Comparison of ENCODE assay signal across 30 mouse cellular contexts in genomic region chr17:57283906-57284305, GRCm38 (mm10). TPM values are rescaled to one million over a fixed set of nuclear protein-coding genes. Genes with fewer than 3 reads are reported as not detected.
A peak's percentile ranks its signal among the peaks of the same experiment; 100 is the strongest.
DNase-seq lines count a peak whose midpoint lies in the region; ATAC-seq and TF ChIP-seq lines count a peak whose summit lies in the region.
"Had no signal": no experiment of that assay in that cellular context is flagged by ENCODE, and none has a peak within 500 bp of the region (broad histone marks: within the 10 kb centered on the region; RNA-seq: fewer than 3 reads in every experiment).

No protein-coding gene starts in this region.

- 71% methylated on average over 5 of the region's 5 CpGs for WGBS in intestine, postnatal 0 days
- 72% methylated on average over 5 of the region's 5 CpGs for WGBS in intestine, embryonic 16.5 days

- H3K4me1 ChIP-seq in intestine, postnatal 0 days (replicated peaks; ENCODE audit: control insufficient read depth, insufficient read depth, low read length), result no peaks in the 10 kb centered on the region
- H3K4me1 ChIP-seq in intestine, embryonic 16.5 days (ENCODE audit: control insufficient read depth, insufficient read depth, low read length), result no peaks in the 10 kb centered on the region
- peaks cover 96% of the 10 kb centered on the region for H3K4me1 ChIP-seq in megakaryocyte, embryonic 14.5 days
- H3K4me1 ChIP-seq: embryonic facial prominence, embryonic 10.5 days; embryonic facial prominence, embryonic 15.5 days; forebrain, embryonic 12.5 days; heart, embryonic 12.5 days; hindbrain, embryonic 13.5 days; limb, embryonic 15.5 days; midbrain, embryonic 12.5 days; stomach, embryonic 15.5 days had no signal

- no peaks in the 10 kb centered on the region for H3K9me3 ChIP-seq in intestine, postnatal 0 days (ENCODE audit: control insufficient read depth)
- no peaks in the 10 kb centered on the region for H3K9me3 ChIP-seq in intestine, embryonic 16.5 days (ENCODE audit: control insufficient read depth, low read length)
- H3K9me3 ChIP-seq in megakaryocyte, embryonic 14.5 days, result no peaks in the 10 kb centered on the region
- H3K9me3 ChIP-seq: embryonic facial prominence, embryonic 10.5 days; embryonic facial prominence, embryonic 15.5 days; forebrain, embryonic 12.5 days; heart, embryonic 12.5 days; hindbrain, embryonic 13.5 days; limb, embryonic 10.5 days; limb, embryonic 15.5 days; liver, embryonic 15.5 days; midbrain, embryonic 12.5 days; stomach, embryonic 15.5 days had no signal

- TF ChIP-seq CTCF in intestine, postnatal 0 days (IDR thresholded peaks at IDR 0.05; ENCODE audit: low read depth), result peak; percentile 48

- no peak overlapping the region for H3K27ac ChIP-seq in intestine, postnatal 0 days (ENCODE audit: low read depth, low read length)
- no peak overlapping the region for H3K27ac ChIP-seq in intestine, embryonic 16.5 days (ENCODE audit: low read length)
- H3K27ac ChIP-seq: embryonic facial prominence, embryonic 10.5 days; embryonic facial prominence, embryonic 15.5 days; forebrain, embryonic 12.5 days; hindbrain, embryonic 13.5 days; limb, embryonic 10.5 days; limb, embryonic 15.5 days; liver, embryonic 15.5 days; midbrain, embryonic 12.5 days; stomach, embryonic 15.5 days had no signal

- no peak for ATAC-seq in intestine, postnatal 0 days
- ATAC-seq in intestine, embryonic 16.5 days, result no peak
- no peak for ATAC-seq in megakaryocyte, adult 5-6 weeks (ENCODE audit: poor library complexity, severe bottlenecking)
- ATAC-seq: forebrain, postnatal 0 days had no signal

- no peaks in the 10 kb centered on the region for H3K36me3 ChIP-seq in intestine, postnatal 0 days (ENCODE audit: control insufficient read depth, insufficient read depth)
- H3K36me3 ChIP-seq in intestine, embryonic 16.5 days (ENCODE audit: control insufficient read depth, insufficient read depth, low read length), result no peaks in the 10 kb centered on the region
- peaks cover 86% of the 10 kb centered on the region for H3K36me3 ChIP-seq in megakaryocyte, embryonic 14.5 days (replicated peaks; ENCODE audit: low read length)
- H3K36me3 ChIP-seq: embryonic facial prominence, embryonic 10.5 days; embryonic facial prominence, embryonic 15.5 days; forebrain, embryonic 12.5 days; heart, embryonic 12.5 days; hindbrain, embryonic 13.5 days; limb, embryonic 10.5 days; limb, embryonic 15.5 days; midbrain, embryonic 12.5 days; stomach, embryonic 15.5 days had no signal

- H3K4me2 ChIP-seq in intestine, postnatal 0 days (replicated peaks; ENCODE audit: low read depth), result no peak overlapping the region
- H3K4me2 ChIP-seq in intestine, embryonic 16.5 days (ENCODE audit: low read depth, low read length), result no peak overlapping the region
- H3K4me2 ChIP-seq: embryonic facial prominence, embryonic 15.5 days; forebrain, embryonic 12.5 days; heart, embryonic 12.5 days; hindbrain, embryonic 13.5 days; limb, embryonic 15.5 days; liver, embryonic 15.5 days; lung, embryonic 14.5 days; midbrain, embryonic 12.5 days; stomach, embryonic 15.5 days had no signal

- H3K27me3 ChIP-seq in intestine, postnatal 0 days (replicated peaks; ENCODE audit: control insufficient read depth, insufficient read depth, low read length), result no peaks in the 10 kb centered on the region
- no peaks in the 10 kb centered on the region for H3K27me3 ChIP-seq in intestine, embryonic 16.5 days (replicated peaks; ENCODE audit: control insufficient read depth, insufficient read depth, low read length)
- no peaks in the 10 kb centered on the region for H3K27me3 ChIP-seq in megakaryocyte, embryonic 14.5 days (replicated peaks)
- H3K27me3 ChIP-seq: stomach, embryonic 15.5 days had no signal

- peak; percentile 51 for DNase-seq in induced T-regulatory cell, adult 2 months (ENCODE audit: low read depth)
- DNase-seq in adrenal gland, postnatal 36 days, result no peak
- DNase-seq in urinary bladder, postnatal 4 days (ENCODE audit: low spot score in 2 of 2), result no peak
- no peak for DNase-seq in gastrocnemius, postnatal 4 days (ENCODE audit: low spot score in 2 of 2)
- DNase-seq: adrenal gland, postnatal 14 days; cerebellum, adult 2 months; cerebellum, postnatal 14 days; forebrain, postnatal 0 days; gastrocnemius, postnatal 25 days; heart, adult 2 months; heart, postnatal 4 days; kidney, postnatal 10 days; layer of hippocampus, postnatal 36 days; lung, embryonic 14.5 days; lung, postnatal 14 days; thymus, postnatal 14 days had no signal

- H3K4me3 ChIP-seq in intestine, postnatal 0 days (ENCODE audit: low read depth, low read length), result no peak overlapping the region
- H3K4me3 ChIP-seq in intestine, embryonic 16.5 days (ENCODE audit: low read length), result no peak overlapping the region
- H3K4me3 ChIP-seq in megakaryocyte, embryonic 14.5 days (replicated peaks), result peak overlapping the region; percentile 84
- H3K4me3 ChIP-seq: embryonic facial prominence, embryonic 10.5 days; embryonic facial prominence, embryonic 15.5 days; forebrain, embryonic 12.5 days; heart, adult 2 months; heart, embryonic 12.5 days; hindbrain, embryonic 13.5 days; limb, embryonic 10.5 days; limb, embryonic 15.5 days; liver, embryonic 15.5 days; midbrain, embryonic 12.5 days; stomach, embryonic 15.5 days had no signal

- no peak overlapping the region for H3K9ac ChIP-seq in intestine, postnatal 0 days (ENCODE audit: low read depth, low read length)
- H3K9ac ChIP-seq in intestine, embryonic 16.5 days (ENCODE audit: low read depth, low read length), result no peak overlapping the region
- H3K9ac ChIP-seq: embryonic facial prominence, embryonic 15.5 days; forebrain, embryonic 12.5 days; forebrain, postnatal 0 days; heart, embryonic 12.5 days; hindbrain, embryonic 13.5 days; limb, embryonic 15.5 days; liver, embryonic 15.5 days; lung, embryonic 14.5 days; midbrain, embryonic 12.5 days; stomach, embryonic 15.5 days had no signal

RNA-seq across cellular contexts. Expression of gene Vav1, which starts 5.0 kb away (rescaled TPM):
- polyA plus RNA-seq in intestine, postnatal 0 days (2015; fragmentation: Nextera tagmentation; extraction: Ambion mirVana), result 1.1 and 1.5 TPM in 2 replicates
- 2.4 and 2.8 TPM in 2 replicates for polyA plus RNA-seq in intestine, embryonic 16.5 days (2015; fragmentation: Nextera tagmentation; extraction: Ambion mirVana)
- 34.6 and 164 TPM in 2 replicates for polyA plus RNA-seq in megakaryocyte, embryonic 14.5 days (2012; ENCODE audit: insufficient read depth, low replicate concordance)
- total RNA-seq in megakaryocyte, adult 5-6 weeks (2015), result 84.7 and 92.2 TPM in 2 replicates
- 307 and 321 TPM in 2 replicates for total RNA-seq in megakaryocyte, adult 5-6 weeks (2017)
- 1 to 10 TPM; 2.2 to 2.9 TPM for total RNA-seq in adrenal gland, postnatal 36 days (2021)
- 1 to 10 TPM; 2.1 to 3.4 TPM for total RNA-seq in gastrocnemius, postnatal 4 days (2021)

RNA-seq across cellular contexts. Expression of gene Trip10, which starts 34.7 kb away (rescaled TPM):
- 26.3 and 31.6 TPM in 2 replicates for polyA plus RNA-seq in intestine, postnatal 0 days (2015; fragmentation: Nextera tagmentation; extraction: Ambion mirVana)
- polyA plus RNA-seq in intestine, embryonic 16.5 days (2015; fragmentation: Nextera tagmentation; extraction: Ambion mirVana), result 46.9 and 47.4 TPM in 2 replicates
- 25.4 and 45.7 TPM in 2 replicates for polyA plus RNA-seq in megakaryocyte, embryonic 14.5 days (2012; ENCODE audit: insufficient read depth, low replicate concordance)
- 3.6 and 5.4 TPM in 2 replicates for total RNA-seq in megakaryocyte, adult 5-6 weeks (2015)
- total RNA-seq in megakaryocyte, adult 5-6 weeks (2017), result 9.0 and 9.4 TPM in 2 replicates
- total RNA-seq in adrenal gland, postnatal 36 days (2021), result 10 to 100 TPM; 50.1 to 52.0 TPM
- total RNA-seq in gastrocnemius, postnatal 4 days (2021), result 10 to 100 TPM; 61.0 to 81.5 TPM

RNA-seq across cellular contexts. Expression of gene Gpr108, which starts 35.7 kb away (rescaled TPM):
- 14.7 and 16.2 TPM in 2 replicates for polyA plus RNA-seq in intestine, postnatal 0 days (2015; fragmentation: Nextera tagmentation; extraction: Ambion mirVana)
- polyA plus RNA-seq in intestine, embryonic 16.5 days (2015; fragmentation: Nextera tagmentation; extraction: Ambion mirVana), result 34.9 and 37.0 TPM in 2 replicates
- 30.6 and 33.1 TPM in 2 replicates for polyA plus RNA-seq in megakaryocyte, embryonic 14.5 days (2012; ENCODE audit: insufficient read depth, low replicate concordance)
- total RNA-seq in megakaryocyte, adult 5-6 weeks (2015), result 36.6 and 39.1 TPM in 2 replicates
- 36.6 and 37.7 TPM in 2 replicates for total RNA-seq in megakaryocyte, adult 5-6 weeks (2017)
- total RNA-seq in adrenal gland, postnatal 36 days (2021), result 10 to 100 TPM; 78.7 to 94.2 TPM
- 10 to 100 TPM; 24.8 to 25.6 TPM for total RNA-seq in gastrocnemius, postnatal 4 days (2021)

RNA-seq across cellular contexts. Expression of gene C3, which starts 56.0 kb away (rescaled TPM):
- 19.5 TPM in 2 replicates for polyA plus RNA-seq in intestine, postnatal 0 days (2015; fragmentation: Nextera tagmentation; extraction: Ambion mirVana)
- polyA plus RNA-seq in intestine, embryonic 16.5 days (2015; fragmentation: Nextera tagmentation; extraction: Ambion mirVana), result 5.0 and 8.2 TPM in 2 replicates
- polyA plus RNA-seq in megakaryocyte, embryonic 14.5 days (2012; ENCODE audit: insufficient read depth, low replicate concordance), result 0.52 and 16.6 TPM in 2 replicates
- 699 and 776 TPM in 2 replicates for total RNA-seq in megakaryocyte, adult 5-6 weeks (2015)
- 1,145 and 1,156 TPM in 2 replicates for total RNA-seq in megakaryocyte, adult 5-6 weeks (2017)
- 100 to 1,000 TPM; 231 to 623 TPM for total RNA-seq in adrenal gland, postnatal 36 days (2021)
- total RNA-seq in gastrocnemius, postnatal 4 days (2021), result 10 to 100 TPM in 1 of 2 experiments, 1 to 10 TPM in 1; 5.3 to 19.8 TPM

Comparison
In these comparisons a context has a peak if more than half of its experiments do, and no peak if none do; other contexts are left out.
1. RNA of gene Vav1, which starts 5.0 kb away (total RNA-seq): 84.7 to 321 TPM in megakaryocyte, adult 5-6 weeks; 2.1 to 3.4 TPM in gastrocnemius, postnatal 4 days and 2.2 to 2.9 TPM in adrenal gland, postnatal 36 days; every median in the first group is over 10 times any median in the second.
2. RNA of gene Trip10, which starts 34.7 kb away (total RNA-seq): 61.0 to 81.5 TPM in gastrocnemius, postnatal 4 days and 50.1 to 52.0 TPM in adrenal gland, postnatal 36 days; 3.6 to 9.4 TPM in megakaryocyte, adult 5-6 weeks; every median in the first group is over 4 times any median in the second.